Mouse (Mus musculus): Measurements from ENCODE around the gene Gm17657.
"Not testable (repeated sequence)": the region's sequence is repeated elsewhere in the genome, so short reads cannot be mapped to it uniquely, and the experiment has no call there.

Gene Gm17657

GRCm38 (mm10) chr17:29502005-29502668, 47.3 kb downstream of the Gm17657 start:
- no peak for DNase-seq (ENCODE audit: low spot score)

- DNase-seq (ENCODE audit: low spot score), result no peak
Observed at GRCm38 (mm10) chr17:29500802-29501469, 48.5 kb downstream of the Gm17657 start.

DNA sequence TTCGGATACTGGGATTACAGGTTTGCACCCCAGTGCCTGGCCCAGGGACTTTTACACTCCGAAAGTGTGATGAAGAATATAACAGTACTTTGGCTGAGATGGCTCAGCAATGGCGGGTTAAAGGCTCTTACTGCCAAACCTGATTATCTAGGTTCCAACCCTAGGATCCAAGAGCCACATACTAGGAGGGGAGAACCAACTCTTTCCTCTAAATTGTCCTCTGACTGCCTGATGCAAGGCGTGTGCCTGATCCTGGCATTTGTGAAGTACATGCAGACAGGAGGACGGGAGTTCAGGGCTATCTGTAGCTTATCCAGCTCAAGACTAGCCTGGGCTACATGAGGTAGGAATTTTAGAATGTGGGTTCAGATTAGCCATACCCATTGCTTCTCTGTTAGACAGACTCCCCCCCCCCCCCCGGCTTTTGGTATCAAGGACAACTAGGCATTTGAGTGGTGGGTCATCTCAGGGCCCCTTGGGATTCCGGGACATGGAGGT, 49.1 kb downstream of the Gm17657 start:
- DNase-seq (ENCODE audit: low spot score), result no peak

DNA sequence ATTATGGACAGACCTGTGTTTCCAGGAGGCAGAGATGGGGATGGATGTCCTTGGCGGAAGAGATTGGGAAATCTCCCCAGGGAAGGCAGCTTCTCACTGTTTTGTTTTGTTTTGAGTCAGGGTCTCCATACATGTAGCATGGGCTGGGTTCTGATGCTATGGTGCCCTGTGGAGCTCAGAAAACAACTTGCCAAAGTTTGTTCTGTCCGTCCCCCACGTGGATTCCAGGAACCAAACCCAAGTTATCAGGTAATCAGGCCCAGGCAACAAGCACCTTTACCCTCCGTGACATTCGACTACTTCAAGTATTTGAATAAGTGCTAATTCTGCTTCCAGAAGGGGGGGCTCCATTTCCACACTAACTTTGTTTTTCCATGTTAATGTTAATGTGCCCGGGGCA, 49.9 kb downstream of the Gm17657 start:
- DNase-seq (ENCODE audit: low spot score), result no peak

DNA sequence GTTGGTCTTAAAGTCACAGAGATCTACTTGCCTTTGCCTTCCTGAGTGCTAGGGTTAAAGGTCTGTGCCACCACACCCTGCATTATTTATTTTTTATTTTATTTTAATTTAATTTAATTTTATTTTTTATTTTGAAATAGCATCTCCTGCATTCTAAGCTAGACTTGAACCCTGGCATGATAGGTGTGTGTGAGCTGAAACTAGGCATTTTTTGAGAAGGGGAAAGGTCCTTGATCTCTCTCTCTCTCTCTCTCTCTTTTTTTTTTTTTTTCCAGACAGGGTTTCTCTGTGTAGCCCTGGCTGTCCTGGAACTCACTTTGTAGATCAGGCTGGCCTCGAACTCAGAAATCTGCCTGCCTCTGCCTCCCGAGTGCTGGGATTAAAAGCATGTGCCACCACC, 50.5 kb downstream of the Gm17657 start:
- DNase-seq (ENCODE audit: low spot score), result not testable (repeated sequence)

GRCm38 (mm10) chr17:29498028-29498427, 51.4 kb downstream of the Gm17657 start:
- no peak for DNase-seq (ENCODE audit: low spot score)

DNA sequence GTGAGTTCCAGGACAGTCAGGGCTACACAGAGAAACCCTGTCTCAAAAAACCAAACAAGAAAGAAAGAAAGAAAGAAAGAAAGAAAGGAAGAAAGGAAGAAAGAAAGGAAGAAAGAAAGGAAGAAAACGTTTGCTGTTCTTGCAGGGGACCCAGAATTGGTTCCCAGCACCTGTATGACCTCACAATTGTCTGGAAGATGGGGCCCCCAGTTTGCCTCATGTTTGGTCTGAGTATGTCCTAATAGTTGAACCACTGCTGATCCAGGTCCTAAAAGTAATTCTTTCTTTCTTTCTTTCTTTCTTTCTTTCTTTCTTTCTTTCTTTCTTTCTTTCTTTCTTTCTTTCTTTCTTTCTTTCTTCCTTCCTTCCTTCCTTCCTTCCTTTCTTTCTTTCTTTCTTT, 52.0 kb downstream of the Gm17657 start:
- DNase-seq (ENCODE audit: low spot score), result not testable (repeated sequence)

DNA sequence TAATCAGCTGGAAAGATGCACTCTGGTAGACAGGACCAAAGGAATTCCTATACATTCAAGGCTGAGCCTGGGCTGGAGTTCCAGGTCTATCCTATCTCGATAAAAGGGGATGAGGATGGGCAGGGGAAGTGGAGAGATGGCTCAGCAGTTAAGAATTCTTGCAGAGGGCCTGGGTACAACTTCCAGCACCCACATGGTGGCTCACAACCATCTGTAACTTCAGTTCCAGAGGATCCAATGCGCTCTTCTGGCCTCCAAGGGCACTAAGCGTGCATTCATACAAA, 52.4 kb downstream of the Gm17657 start:
- no peak for DNase-seq (ENCODE audit: low spot score)

- DNase-seq (ENCODE audit: low spot score), result no peak
Observed at GRCm38 (mm10) chr17:29496211-29497070, 53.0 kb downstream of the Gm17657 start.

DNA sequence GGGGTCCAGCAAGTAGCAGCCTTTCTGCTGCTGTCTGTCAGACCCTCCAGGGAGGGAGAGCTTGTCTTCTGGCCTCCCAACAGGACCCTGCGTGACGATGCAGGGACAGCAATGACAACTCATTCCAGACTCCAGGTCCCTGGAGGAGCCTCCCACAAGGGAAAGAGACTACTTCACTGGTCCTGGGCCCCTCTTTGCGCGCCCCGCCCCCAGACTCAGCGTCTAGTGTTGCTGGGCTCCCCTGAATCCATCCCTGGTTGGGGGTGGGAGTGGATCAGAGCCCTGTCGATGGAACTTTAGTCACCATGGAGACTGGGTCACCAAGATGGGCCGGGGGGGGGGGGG, 54.7 kb downstream of the Gm17657 start:
- no peak for DNase-seq (ENCODE audit: low spot score)

DNA sequence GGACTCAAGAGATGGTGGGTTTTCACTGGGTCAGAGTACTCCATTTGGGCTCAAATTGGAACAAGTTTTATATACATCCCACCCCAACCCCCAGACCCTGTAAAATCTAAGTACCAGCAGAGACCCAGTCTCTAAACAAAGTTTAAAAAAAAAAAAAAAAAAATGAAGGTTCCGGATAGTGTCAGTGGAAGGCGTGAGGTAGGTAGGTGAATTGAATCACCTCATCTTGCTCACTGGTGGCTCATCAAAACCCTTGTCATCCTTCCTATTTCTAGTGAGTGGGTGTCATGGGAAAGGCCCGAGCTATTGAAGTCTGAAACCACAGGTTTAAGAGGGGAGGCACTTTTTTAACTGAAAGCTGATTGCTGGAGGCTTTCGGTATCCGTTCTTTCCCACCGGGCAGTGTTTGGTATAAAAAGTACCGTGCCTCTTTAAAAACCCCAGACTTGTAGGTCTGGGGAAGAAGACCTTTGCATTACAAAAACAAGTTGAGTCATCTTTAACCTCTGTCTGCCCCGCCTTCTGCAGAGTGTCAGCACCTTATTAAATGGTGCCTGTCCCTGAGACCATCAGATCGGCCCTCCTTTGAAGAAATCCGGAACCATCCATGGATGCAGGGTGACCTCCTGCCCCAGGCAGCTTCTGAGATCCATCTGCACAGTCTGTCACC, 55.2 kb downstream of the Gm17657 start:
- DNase-seq (ENCODE audit: low spot score), result no peak

- DNase-seq (ENCODE audit: low spot score), result no peak
Observed at GRCm38 (mm10) chr17:29493461-29493980, 55.9 kb downstream of the Gm17657 start.

DNA sequence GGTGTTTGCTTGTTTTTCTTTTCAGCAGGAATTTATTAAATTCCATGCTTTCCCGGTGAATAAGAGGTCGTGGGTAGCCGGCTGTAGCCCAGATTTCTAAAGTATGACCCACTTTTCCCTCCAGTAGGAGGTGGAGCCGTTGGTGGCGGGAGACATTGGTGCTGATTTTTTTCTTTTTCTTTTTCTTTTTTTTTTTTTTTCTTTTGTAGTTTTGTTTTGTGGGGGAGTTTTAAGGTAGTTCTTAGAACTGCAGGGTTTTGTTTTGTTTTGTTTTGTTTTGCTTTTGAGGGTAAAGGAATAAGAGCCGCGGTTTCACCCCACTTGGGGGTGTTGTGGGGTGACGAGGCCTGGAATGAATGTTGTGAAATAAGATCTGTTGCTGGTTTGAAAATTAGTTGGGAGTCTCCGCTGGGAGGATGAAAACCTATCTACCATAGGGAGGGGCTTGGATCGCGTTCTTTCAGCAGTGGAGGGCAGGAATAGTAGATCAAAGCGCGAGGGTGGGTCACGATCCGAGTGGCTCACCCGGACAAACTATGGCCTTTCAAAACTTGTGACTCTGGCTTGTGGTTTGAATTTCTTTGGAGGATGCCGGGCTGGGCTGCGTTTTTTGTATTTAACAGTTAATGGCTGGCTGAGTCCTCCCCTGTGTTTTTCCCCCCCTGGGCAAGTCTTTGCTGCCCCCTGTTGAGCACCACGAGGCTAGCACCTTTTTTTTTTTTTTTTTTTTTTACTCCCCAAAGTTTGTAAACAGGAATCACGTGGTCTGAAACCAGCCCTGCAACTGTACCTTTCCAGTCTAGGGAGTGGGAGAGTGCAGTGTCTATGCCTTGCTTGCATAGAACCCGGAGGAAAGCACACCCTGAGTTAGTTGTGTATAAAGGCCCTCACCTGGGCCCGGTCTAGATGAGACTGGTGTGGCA, 56.9 kb downstream of the Gm17657 start:
- peak; percentile 66 for DNase-seq (ENCODE audit: low spot score)

DNA sequence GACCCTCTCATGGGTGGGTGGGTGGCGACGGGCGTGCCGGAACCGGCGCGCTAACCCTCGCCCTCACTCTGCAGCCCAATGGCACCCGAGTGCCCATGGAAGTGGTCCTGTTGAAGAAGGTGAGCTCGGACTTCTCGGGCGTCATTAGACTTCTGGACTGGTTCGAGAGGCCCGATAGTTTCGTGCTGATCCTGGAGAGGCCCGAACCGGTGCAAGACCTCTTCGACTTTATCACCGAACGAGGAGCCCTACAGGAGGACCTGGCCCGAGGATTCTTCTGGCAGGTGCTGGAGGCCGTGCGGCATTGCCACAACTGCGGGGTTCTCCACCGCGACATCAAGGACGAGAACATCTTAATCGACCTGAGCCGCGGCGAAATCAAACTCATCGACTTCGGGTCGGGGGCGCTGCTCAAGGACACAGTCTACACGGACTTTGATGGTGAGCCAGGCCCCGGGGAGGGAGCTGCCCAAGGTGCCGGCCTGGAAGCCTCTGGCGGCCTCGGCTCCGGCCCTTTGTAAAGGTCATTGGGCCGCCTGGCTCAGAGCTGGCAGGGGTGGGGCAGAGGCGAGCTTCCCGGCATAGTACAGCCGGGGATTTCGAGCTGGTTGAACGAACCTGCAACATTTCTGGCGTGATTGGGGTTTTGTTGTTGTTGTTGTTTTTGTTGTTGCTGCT, 57.7 kb downstream of the Gm17657 start:
- peak; percentile 40 for DNase-seq (ENCODE audit: low spot score)

GRCm38 (mm10) chr17:29490713-29491581, 58.5 kb downstream of the Gm17657 start, which contains the start of gene Pim1:
Gene Pim1, plus strand, starts transcription at chr17:29490753.
- DNase-seq (ENCODE audit: low spot score), result no peak

DNA sequence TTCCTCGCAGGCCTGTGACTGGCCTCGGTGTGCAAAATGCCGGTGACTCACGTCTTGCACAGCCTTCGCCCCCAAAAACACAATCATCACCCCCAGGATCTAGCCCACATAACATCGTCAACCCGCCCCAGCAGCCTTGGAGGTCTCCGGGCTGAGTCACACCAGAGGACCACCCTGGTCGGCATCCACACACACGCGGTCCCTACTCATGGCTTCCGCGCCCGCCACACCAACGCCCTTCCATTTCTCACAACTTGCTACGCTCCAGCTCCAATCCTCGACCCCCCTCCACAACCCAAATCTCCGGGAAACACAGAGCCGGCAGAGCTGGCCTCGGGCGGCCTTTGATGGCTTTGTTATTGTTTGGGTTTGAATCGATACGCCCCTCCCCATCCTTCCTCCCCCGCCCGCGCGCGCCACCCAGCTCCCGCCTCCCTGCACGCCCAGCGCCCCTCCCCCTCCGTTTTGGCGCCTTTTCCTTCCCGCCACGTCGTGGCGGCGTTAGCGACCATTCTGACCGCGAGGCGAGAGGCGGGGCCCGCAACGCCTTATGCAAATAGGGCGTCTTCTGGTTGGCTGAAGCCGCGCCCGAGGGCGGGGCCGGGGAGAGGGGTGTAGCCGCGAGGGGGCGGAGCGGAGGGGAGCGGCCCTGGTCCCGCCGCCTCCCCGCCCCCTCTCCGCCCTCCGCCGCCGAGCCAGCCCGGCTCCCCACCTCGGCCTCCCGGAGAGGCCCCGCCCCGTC, 59.3 kb downstream of the Gm17657 start:
- peak; percentile 97 for DNase-seq (ENCODE audit: low spot score)

DNA sequence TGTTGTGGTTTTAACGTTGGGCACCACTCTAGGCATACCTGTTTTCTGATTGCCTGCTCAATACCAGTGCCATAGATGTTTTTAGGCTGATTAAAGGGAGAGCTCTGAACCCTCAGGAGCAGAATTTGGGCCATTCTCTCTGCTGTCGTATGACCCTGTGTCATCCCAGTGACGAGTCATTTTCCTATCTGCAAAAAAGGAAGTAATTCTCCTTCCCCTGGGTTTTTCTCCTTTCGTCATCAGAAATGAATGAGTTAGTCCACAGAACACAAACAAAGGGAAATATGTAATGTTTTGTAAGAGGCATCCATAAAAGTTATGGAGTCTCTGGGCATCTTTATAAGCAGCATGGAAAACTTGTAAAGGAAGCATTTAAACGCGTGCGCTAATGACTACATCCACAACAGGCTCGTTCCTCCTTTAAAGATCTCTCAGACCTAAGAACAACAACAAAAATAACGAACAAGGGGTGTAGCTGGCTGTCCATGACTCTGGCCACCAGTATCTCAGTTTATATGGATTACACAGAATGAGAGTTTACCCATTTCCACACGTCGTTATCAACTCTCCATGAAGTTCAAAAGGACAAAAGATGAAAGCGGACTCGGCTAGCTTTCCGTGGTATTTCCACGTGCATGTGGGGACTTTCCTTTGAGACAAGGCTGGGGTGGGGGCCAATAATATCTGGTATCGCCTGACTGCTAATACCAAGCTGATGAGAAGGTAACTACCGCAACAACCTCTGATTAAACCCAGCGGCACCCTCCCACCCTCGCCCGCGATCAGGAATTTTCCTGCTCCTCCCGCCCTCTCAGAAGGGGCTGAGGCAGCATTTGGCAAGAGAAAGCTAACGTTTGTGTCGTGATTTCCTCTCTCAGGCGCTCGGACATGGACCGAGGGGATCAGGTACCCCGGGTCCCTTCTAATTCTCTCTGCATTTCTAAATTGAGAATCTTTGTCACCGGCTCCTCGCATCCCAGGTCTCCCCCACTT, 60.2 kb downstream of the Gm17657 start:
- peak; percentile 29 for DNase-seq (ENCODE audit: low spot score)
